Mouse (Mus musculus) G1E (cell line): ENCODE measurements around the gene Itpk1.

Experiments
- CTCF ChIP-seq: IDR thresholded peaks from 2 replicates; pipeline ENCODE4 v1.5.1; 2012; ENCODE audit warnings: low read depth, low read length, inconsistent platforms, mixed read lengths
- GATA1 ChIP-seq: IDR thresholded peaks from 2 replicates; pipeline ENCODE4 v1.6.1; 2012; ENCODE audit warnings: borderline replicate concordance, low read length, inconsistent platforms, mixed read lengths

GRCm38 (mm10) chr12:102674556-102674955 is 30.2 kb downstream of the Itpk1 start:
- TF ChIP-seq CTCF: no peak
- TF ChIP-seq GATA1: no peak
